Mouse (Mus musculus) G1E (cell line): ENCODE data around the gene Exosc3.

Experiments used
- CTCF ChIP-seq: IDR thresholded peaks from 2 replicates; pipeline ENCODE4 v1.5.1; 2012; ENCODE audit warnings: low read depth, low read length, inconsistent platforms, mixed read lengths
- GATA1 ChIP-seq: IDR thresholded peaks from 2 replicates; pipeline ENCODE4 v1.6.1; 2012; ENCODE audit warnings: borderline replicate concordance, low read length, inconsistent platforms, mixed read lengths
- POLR2AphosphoS5 ChIP-seq: IDR thresholded peaks from 2 replicates; pipeline ENCODE4 v1.6.1; 2012; ENCODE audit warnings: low read depth, low read length, inconsistent platforms; ENCODE audit not compliant: insufficient replicate concordance

DNA sequence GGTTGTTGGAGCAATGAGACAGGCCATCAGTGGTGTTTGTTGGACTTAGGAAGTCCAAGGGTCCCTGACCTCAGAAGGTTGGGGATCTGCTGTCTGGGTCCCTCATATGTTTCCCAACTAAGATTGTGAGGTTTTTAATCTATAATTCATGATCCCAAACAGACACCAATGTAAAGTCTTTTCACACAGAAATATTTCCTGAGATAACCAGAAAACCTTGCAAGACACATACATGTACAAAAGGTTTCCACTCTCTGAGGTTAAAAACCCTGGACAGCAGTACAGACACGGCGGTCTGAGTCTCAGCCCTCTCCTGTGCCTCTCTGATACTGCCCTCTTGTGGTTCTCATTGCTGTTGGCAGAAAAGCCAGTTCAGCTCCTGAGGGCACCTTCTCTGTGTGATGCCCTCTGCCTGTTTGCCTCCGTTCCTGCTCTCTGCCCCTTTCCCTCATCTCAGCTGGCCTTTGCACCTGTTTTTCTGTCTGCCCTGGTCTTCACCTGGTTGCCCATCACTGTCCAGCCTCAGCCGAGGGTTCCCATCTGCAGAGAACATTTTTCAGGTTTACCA, 62.5 kb downstream of the Exosc3 start:
- TF ChIP-seq GATA1 (no peak), CTCF (peak; percentile 84), POLR2AphosphoS5 (no peak)
